Mouse (Mus musculus) ES-E14 (cell line): ENCODE data around the gene Ift122.

Experiments used
- CHD2 ChIP-seq: IDR thresholded peaks from 2 replicates; pipeline ENCODE4 v1.6.1; 2014; ENCODE audit warnings: mild to moderate bottlenecking, low read depth, low read length, inconsistent platforms
- MAFK ChIP-seq: IDR thresholded peaks from 2 replicates; pipeline ENCODE4 v1.6.1; 2014; ENCODE audit warnings: mild to moderate bottlenecking, low read depth, low read length, inconsistent platforms; ENCODE audit not compliant: insufficient read depth
- ZNF384 ChIP-seq: IDR thresholded peaks from 2 replicates; pipeline ENCODE4 v1.6.1; 2012; ENCODE audit warnings: low read depth, low read length, inconsistent platforms

DNA sequence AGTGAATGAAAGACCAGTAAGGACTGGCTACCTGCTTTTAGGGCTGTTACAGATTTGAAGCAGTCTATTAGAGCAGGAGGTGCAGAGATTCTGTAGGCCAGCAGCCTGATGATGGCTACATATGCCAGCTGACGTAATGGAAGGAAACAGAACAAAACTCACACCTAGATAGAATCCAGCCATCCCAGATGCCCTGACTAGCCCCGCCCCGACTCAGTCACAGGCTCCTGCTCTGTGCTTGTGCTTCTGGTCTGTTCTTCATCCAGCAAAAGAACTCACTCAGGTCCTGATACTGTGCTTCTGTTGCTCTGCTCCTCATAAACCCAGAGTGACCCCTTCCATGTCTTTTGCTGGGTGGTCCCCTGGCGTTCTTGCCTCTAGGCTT lies 3.1 kb downstream of the Ift122 start:
- TF ChIP-seq CHD2 (no peak), MAFK (no peak), ZNF384 (no peak)
